Mouse (Mus musculus): ENCODE measurements around the gene Gm4763. TPM values are rescaled to one million over a fixed set of nuclear protein-coding genes. Genes with fewer than 3 reads are reported as not detected.
"Not testable (repeated sequence)": the region's sequence is repeated elsewhere in the genome, so short reads cannot be mapped to it uniquely, and the experiment has no call there.

Gene Gm4763
- polyA plus RNA-seq, 1 experiment from 2014 or later: not detected

DNA sequence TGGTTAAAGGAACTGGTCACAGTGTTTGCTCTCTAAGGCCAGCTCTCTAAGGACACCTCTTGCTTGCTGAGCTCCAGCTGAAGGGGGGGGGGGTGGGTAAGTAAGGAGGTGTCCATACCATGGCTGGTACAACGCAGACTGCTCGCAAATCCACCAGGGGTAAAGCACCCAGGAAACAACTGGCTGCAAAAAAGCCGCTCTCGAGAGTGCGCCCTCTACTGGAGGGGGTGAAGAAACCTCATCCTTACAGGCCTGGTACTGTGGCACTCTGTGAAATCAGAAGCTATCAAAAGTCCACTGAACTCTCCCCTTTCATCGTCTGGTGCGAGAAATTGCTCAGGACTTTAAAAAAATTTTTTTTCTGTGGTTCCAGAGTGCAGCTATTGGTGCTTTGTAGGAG is 42.6 kb downstream of the Gm4763 start:
- H3K27me3 ChIP-seq (ENCODE audit: control insufficient read depth, insufficient read depth, low read length); H3K36me3 ChIP-seq (ENCODE audit: control insufficient read depth, insufficient read depth, low read length); H3K27ac ChIP-seq (ENCODE audit: low read depth, low read length); ATAC-seq (ENCODE audit: low read depth); H3K4me1 ChIP-seq (ENCODE audit: control insufficient read depth, insufficient read depth, low read length); H3K4me3 ChIP-seq (ENCODE audit: low read depth, low read length); H3K4me2 ChIP-seq (ENCODE audit: low read depth, low read length); H3K9ac ChIP-seq (replicated peaks; ENCODE audit: low read depth, low read length); H3K9me3 ChIP-seq (ENCODE audit: control insufficient read depth, low read length): not testable (repeated sequence)
- 81% methylated on average over 7 of the region's 7 CpGs for WGBS

DNA sequence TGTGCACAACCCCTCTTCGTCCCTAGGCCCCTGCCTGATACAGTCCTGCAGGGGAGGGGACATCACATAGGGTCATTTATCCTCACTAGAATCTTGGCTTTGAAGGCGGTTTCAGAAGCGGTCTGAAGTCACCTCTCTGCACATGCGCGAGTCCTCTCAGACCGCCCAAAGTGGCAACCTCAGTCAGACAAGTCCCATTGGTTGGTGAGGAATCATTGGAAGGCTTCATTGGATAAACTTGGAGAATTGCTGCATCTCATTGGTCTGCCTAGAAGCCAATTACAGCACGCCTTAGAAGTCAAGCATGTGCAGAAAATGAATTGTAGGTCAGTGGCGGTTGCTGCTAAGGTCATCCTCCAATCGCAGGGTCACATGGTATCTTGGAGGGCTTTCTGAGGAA is 50.1 kb downstream of the Gm4763 start, which contains the start of gene Tex101:
Gene Tex101, minus strand, starts transcription at position 101 of the 400 bp plus-strand sequence.
- no peak for ATAC-seq (ENCODE audit: low read depth)
- Histone ChIP-seq H3K27me3 (ENCODE audit: control insufficient read depth, insufficient read depth, low read length) (no peaks in the 10 kb centered on the region), H3K4me3 (ENCODE audit: low read depth, low read length) (no peak within 1 kb of the TSS), H3K9ac (replicated peaks; ENCODE audit: low read depth, low read length) (no peak within 1 kb of the TSS), H3K27ac (ENCODE audit: low read depth, low read length) (no peak within 1 kb of the TSS), H3K9me3 (ENCODE audit: control insufficient read depth, low read length) (no peaks in the 10 kb centered on the region), H3K4me2 (ENCODE audit: low read depth, low read length) (no peak within 1 kb of the TSS), H3K4me1 (ENCODE audit: control insufficient read depth, insufficient read depth, low read length) (no peaks in the 10 kb centered on the region), H3K36me3 (ENCODE audit: control insufficient read depth, insufficient read depth, low read length) (no peaks in the 10 kb centered on the region)
- 89% methylated on average over 9 of the region's 9 CpGs for WGBS

DNA sequence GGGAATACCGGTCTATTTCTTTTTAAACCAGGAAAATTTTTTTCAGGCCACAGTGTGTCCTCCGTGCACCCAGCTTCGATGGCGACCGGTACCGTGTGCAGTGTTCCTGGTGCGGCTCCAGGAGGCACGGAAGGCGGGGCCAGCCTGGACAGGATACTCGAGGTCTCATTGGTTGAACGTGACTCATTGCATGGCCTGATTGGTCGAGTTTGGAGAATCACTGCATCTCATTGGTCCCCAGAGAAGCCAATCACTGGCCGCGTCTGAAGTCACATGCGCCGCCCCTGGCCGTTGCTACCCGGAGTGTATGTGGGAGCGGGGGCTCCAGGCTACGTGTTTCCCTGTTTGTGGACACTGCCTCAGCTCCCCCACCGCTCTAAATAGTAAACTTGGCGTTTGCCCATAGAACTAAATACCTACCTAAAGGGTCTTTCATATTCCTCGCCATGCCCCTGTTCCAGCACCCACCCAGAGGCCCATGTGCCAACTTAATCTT is 54.7 kb downstream of the Gm4763 start:
- ATAC-seq (ENCODE audit: low read depth): no peak
- 95% methylated on average over 23 of the region's 23 CpGs for WGBS
- no peak overlapping the region for H3K27ac ChIP-seq (ENCODE audit: low read depth, low read length)
- no peaks in the 10 kb centered on the region for H3K4me1 ChIP-seq (ENCODE audit: control insufficient read depth, insufficient read depth, low read length)
- H3K4me3 ChIP-seq (ENCODE audit: low read depth, low read length): no peak overlapping the region
- no peak overlapping the region for H3K4me2 ChIP-seq (ENCODE audit: low read depth, low read length)
- H3K27me3 ChIP-seq (ENCODE audit: control insufficient read depth, insufficient read depth, low read length): no peaks in the 10 kb centered on the region
- no peak overlapping the region for H3K9ac ChIP-seq (replicated peaks; ENCODE audit: low read depth, low read length)
- H3K36me3 ChIP-seq (ENCODE audit: control insufficient read depth, insufficient read depth, low read length): no peaks in the 10 kb centered on the region
- no peaks in the 10 kb centered on the region for H3K9me3 ChIP-seq (ENCODE audit: control insufficient read depth, low read length)

Other genes starting within 250 kb of the Gm4763 start
- gene Cadm4, start 244.9 kb downstream of the Gm4763 start, polyA plus RNA-seq (2014; fragmentation: Nextera tagmentation; extraction: Ambion mirVana): 15.9 and 22.6 TPM in 2 replicates
- 165 and 211 TPM in 2 replicates for gene Zfp428, start 219.9 kb downstream of the Gm4763 start, polyA plus RNA-seq (2014; fragmentation: Nextera tagmentation; extraction: Ambion mirVana)
- gene AC161166.1, start 214.5 kb downstream of the Gm4763 start, polyA plus RNA-seq (2014; fragmentation: Nextera tagmentation; extraction: Ambion mirVana): 1.6 and 2.2 TPM in 2 replicates
- 21.5 and 27.0 TPM in 2 replicates for gene Irgq, start 196.2 kb downstream of the Gm4763 start, polyA plus RNA-seq (2014; fragmentation: Nextera tagmentation; extraction: Ambion mirVana)
- gene Pinlyp, start 180.8 kb downstream of the Gm4763 start, polyA plus RNA-seq (2014; fragmentation: Nextera tagmentation; extraction: Ambion mirVana): not detected in 2 replicates
- gene Xrcc1, start 180.6 kb downstream of the Gm4763 start, polyA plus RNA-seq (2014; fragmentation: Nextera tagmentation; extraction: Ambion mirVana): 54.1 and 57.4 TPM in 2 replicates
- gene Ethe1, start 139.4 kb downstream of the Gm4763 start, polyA plus RNA-seq (2014; fragmentation: Nextera tagmentation; extraction: Ambion mirVana): 26.4 and 27.9 TPM in 2 replicates
- 8.5 and 9.4 TPM in 2 replicates for gene Zfp575, start 139.3 kb downstream of the Gm4763 start, polyA plus RNA-seq (2014; fragmentation: Nextera tagmentation; extraction: Ambion mirVana)
- gene Phldb3, start 116.1 kb downstream of the Gm4763 start, polyA plus RNA-seq (2014; fragmentation: Nextera tagmentation; extraction: Ambion mirVana): not detected in 2 replicates
- 0.16 TPM in 1 of 2 replicates, not detected in the other for gene Lypd3, start 90.4 kb downstream of the Gm4763 start, polyA plus RNA-seq (2014; fragmentation: Nextera tagmentation; extraction: Ambion mirVana)
- not detected in 2 replicates for gene Tex101, start 50.2 kb downstream of the Gm4763 start, polyA plus RNA-seq (2014; fragmentation: Nextera tagmentation; extraction: Ambion mirVana)
- gene BC049730, start 17.7 kb downstream of the Gm4763 start, polyA plus RNA-seq (2014; fragmentation: Nextera tagmentation; extraction: Ambion mirVana): not detected in 2 replicates
- gene Cd177, start 33.4 kb upstream of the Gm4763 start, polyA plus RNA-seq (2014; fragmentation: Nextera tagmentation; extraction: Ambion mirVana): 0.11 TPM in 1 of 2 replicates, not detected in the other
- 0.99 and 1.2 TPM in 2 replicates for gene Ceacam10, start 50.3 kb upstream of the Gm4763 start, polyA plus RNA-seq (2014; fragmentation: Nextera tagmentation; extraction: Ambion mirVana)
- 25.0 and 25.6 TPM in 2 replicates for gene Gm9844, start 135.3 kb upstream of the Gm4763 start, polyA plus RNA-seq (2014; fragmentation: Nextera tagmentation; extraction: Ambion mirVana)
- gene Lypd4, start 143.0 kb upstream of the Gm4763 start, polyA plus RNA-seq (2014; fragmentation: Nextera tagmentation; extraction: Ambion mirVana): not detected in 2 replicates
- gene Dmrtc2, start 143.1 kb upstream of the Gm4763 start, polyA plus RNA-seq (2014; fragmentation: Nextera tagmentation; extraction: Ambion mirVana): 0.22 TPM in 1 of 2 replicates, not detected in the other
- gene Rps19, start 157.5 kb upstream of the Gm4763 start, polyA plus RNA-seq (2014; fragmentation: Nextera tagmentation; extraction: Ambion mirVana): 1,219 and 1,260 TPM in 2 replicates
- gene Cd79a, start 170.5 kb upstream of the Gm4763 start, polyA plus RNA-seq (2014; fragmentation: Nextera tagmentation; extraction: Ambion mirVana): 0.16 and 0.18 TPM in 2 replicates
- gene Arhgef1, start 176.0 kb upstream of the Gm4763 start, polyA plus RNA-seq (2014; fragmentation: Nextera tagmentation; extraction: Ambion mirVana): 65.6 and 71.6 TPM in 2 replicates
- gene Gm4881, start 217.6 kb upstream of the Gm4763 start, polyA plus RNA-seq (2014; fragmentation: Nextera tagmentation; extraction: Ambion mirVana): 1.2 and 1.5 TPM in 2 replicates
- 319 and 339 TPM in 2 replicates for gene Rabac1, start 245.8 kb upstream of the Gm4763 start, polyA plus RNA-seq (2014; fragmentation: Nextera tagmentation; extraction: Ambion mirVana)

All from neural tube, embryonic 14.5 days (tissue).